Mouse (Mus musculus): ENCODE data around the gene Mrps35.

Gene Mrps35

GRCm38 (mm10) chr6:147090191-147090590 is 47.6 kb downstream of the Mrps35 start:
- no peak for DNase-seq

GRCm38 (mm10) chr6:147091136-147092120 is 48.9 kb downstream of the Mrps35 start, which contains the start of gene Klhl42:
Gene Klhl42, plus strand, starts transcription at chr6:147091379.
- peak; percentile 87 for DNase-seq

- peak; percentile 59 for DNase-seq
Observed at GRCm38 (mm10) chr6:147092136-147092535, 49.6 kb downstream of the Mrps35 start.

GRCm38 (mm10) chr6:147094771-147095170 is 52.2 kb downstream of the Mrps35 start:
- DNase-seq, result no peak

- no peak for DNase-seq
Observed at GRCm38 (mm10) chr6:147096109-147096508, 53.5 kb downstream of the Mrps35 start.

GRCm38 (mm10) chr6:147096934-147097333 is 54.4 kb downstream of the Mrps35 start:
- no peak for DNase-seq

GRCm38 (mm10) chr6:147097346-147097929 is 54.9 kb downstream of the Mrps35 start:
- no peak for DNase-seq

GRCm38 (mm10) chr6:147099458-147100277 is 57.1 kb downstream of the Mrps35 start:
- peak; percentile 34 for DNase-seq

- no peak for DNase-seq
Observed at GRCm38 (mm10) chr6:147102293-147102692, 59.7 kb downstream of the Mrps35 start.

GRCm38 (mm10) chr6:147105529-147105928 is 63.0 kb downstream of the Mrps35 start:
- DNase-seq, result no peak

- no peak for DNase-seq
Observed at GRCm38 (mm10) chr6:147106716-147107115, 64.2 kb downstream of the Mrps35 start.

GRCm38 (mm10) chr6:147109283-147109682 is 66.7 kb downstream of the Mrps35 start:
- DNase-seq, result no peak

- peak; percentile 88 for DNase-seq
Observed at GRCm38 (mm10) chr6:147116579-147116978, 74.0 kb downstream of the Mrps35 start.

GRCm38 (mm10) chr6:147117764-147118163 is 75.2 kb downstream of the Mrps35 start:
- no peak for DNase-seq

GRCm38 (mm10) chr6:147118190-147118589 is 75.6 kb downstream of the Mrps35 start:
- DNase-seq, result no peak

GRCm38 (mm10) chr6:147121320-147121719 is 78.8 kb downstream of the Mrps35 start:
- no peak for DNase-seq

Data from kidney, adult 18-20 months (tissue).